Mouse (Mus musculus) cerebellum, adult 2 months (tissue): ENCODE results near the gene Trim65. TPM values are rescaled to one million over a fixed set of nuclear protein-coding genes. Genes with fewer than 3 reads are reported as not detected.
A peak's percentile ranks its signal among the peaks of the same experiment; 100 is the strongest.

Source experiments
- DNase-seq, 2 experiments: peaks; one replicate each; pipeline ENCODE4 v3.0.0; 2021
- H3K27ac ChIP-seq: fragments of 200-500 bp; 2 replicates; pipeline ENCODE4 v1.5.1; 2012; ENCODE audit warnings: low read length, control low read depth, inconsistent platforms; ENCODE audit not compliant: insufficient read depth
- H3K27me3 ChIP-seq: fragments of 200-500 bp; 2 replicates; pipeline ENCODE4 v1.6.1; 2012; ENCODE audit warnings: inconsistent platforms, mild to moderate bottlenecking, low read length, moderate library complexity; ENCODE audit not compliant: control insufficient read depth, insufficient read depth
- H3K4me1 ChIP-seq: fragments of 200-500 bp; 2 replicates; pipeline ENCODE4 v1.6.1; 2011; ENCODE audit warnings: low read length; ENCODE audit not compliant: control insufficient read depth, insufficient read depth
- H3K4me3 ChIP-seq: fragments of 200-500 bp; replicated peaks from 2 replicates; pipeline ENCODE3; 2011; ENCODE audit warnings: mild to moderate bottlenecking, low read depth, low read length, control low read depth; ENCODE audit not compliant: insufficient read depth
- CTCF ChIP-seq: fragments of 200-500 bp; IDR thresholded peaks from 2 replicates; pipeline ENCODE4 v1.5.1; 2011; ENCODE audit warnings: low read depth, mild to moderate bottlenecking, control low read depth, low read length, moderate library complexity, borderline replicate concordance; ENCODE audit not compliant: insufficient read depth
- POLR2A ChIP-seq: fragments of 200-500 bp; IDR thresholded peaks from 2 replicates; pipeline ENCODE4 v1.6.1; 2011; ENCODE audit warnings: low read length, control low read depth, borderline replicate concordance; ENCODE audit not compliant: insufficient read depth
- WGBS: fragments of 180-500 bp; shearing (Covaris S2); methylation state at CpG from one replicate; pipeline ENCODE4 v1.1.7; 2018; 5-methylcytosine and 5-hydroxymethylcytosine counted together
- polyA plus RNA-seq: library from polyadenylated mRNA; depleted of rRNA; stranded (reverse); fragments of >200 nt; gene quantifications from 2 replicates; pipeline ENCODE4 v1.2.3, GENCODE M21; 2012

Trim65 gene
- polyA plus RNA-seq, 1 experiment: 7.9 TPM

- Histone ChIP-seq H3K4me3 (peak within 1 kb of the TSS; percentile 76), H3K27ac (peak within 1 kb of the TSS; percentile 28; the same call in 1 of the 2 replicates), H3K27me3 (no peaks in the 10 kb centered on the region), H3K4me1 (peaks cover 3% of the 10 kb centered on the region)
- TF ChIP-seq CTCF (no peak), POLR2A (peak; percentile 89)
- under 1% methylated on average over 40 of the region's 40 CpGs for WGBS
- DNase-seq: peak; percentile 96 to 98
Observed at GRCm38 (mm10) chr11:116167884-116168439, 37.0 kb upstream of the Trim65 start, which contains the start of gene Fbf1. TSS of gene Fbf1 (minus strand) at chr11:116168166.

GRCm38 (mm10) chr11:116167232-116167631 is 36.3 kb upstream of the Trim65 start:
- WGBS: 7% methylated on average over 6 of the region's 6 CpGs
- Histone ChIP-seq H3K27me3 (no peaks in the 10 kb centered on the region), H3K4me3 (peak overlapping the region; percentile 76), H3K27ac (peak overlapping the region; percentile 28; the same call in 1 of the 2 replicates), H3K4me1 (peaks cover 5% of the 10 kb centered on the region)
- TF ChIP-seq POLR2A: no peak
- TF ChIP-seq CTCF: no peak
- no peak for DNase-seq

- no peak for TF ChIP-seq CTCF
- TF ChIP-seq POLR2A: no peak
- no peak overlapping the region for H3K27ac ChIP-seq
- H3K4me1 ChIP-seq: peaks cover 6% of the 10 kb centered on the region
- H3K4me3 ChIP-seq: no peak overlapping the region
- 10% methylated on average over 9 of the region's 9 CpGs for WGBS
- H3K27me3 ChIP-seq: no peaks in the 10 kb centered on the region
- DNase-seq: no peak
Observed at GRCm38 (mm10) chr11:116163002-116163401, 32.1 kb upstream of the Trim65 start.

GRCm38 (mm10) chr11:116162146-116162545 is 31.2 kb upstream of the Trim65 start:
- Histone ChIP-seq H3K27me3 (no peaks in the 10 kb centered on the region), H3K27ac (no peak overlapping the region), H3K4me1 (peaks cover 6% of the 10 kb centered on the region), H3K4me3 (no peak overlapping the region)
- DNase-seq: no peak
- TF ChIP-seq CTCF (no peak), POLR2A (no peak)
- WGBS: 46% methylated on average over 10 of the region's 10 CpGs

- 78% methylated on average over 12 of the region's 12 CpGs for WGBS
- Histone ChIP-seq H3K4me3 (no peak overlapping the region), H3K27me3 (no peaks in the 10 kb centered on the region), H3K4me1 (peaks cover 3% of the 10 kb centered on the region), H3K27ac (no peak overlapping the region)
- no peak for DNase-seq
- TF ChIP-seq CTCF (no peak), POLR2A (no peak)
Observed at GRCm38 (mm10) chr11:116161312-116161711, 30.4 kb upstream of the Trim65 start.

GRCm38 (mm10) chr11:116150960-116151359 is 20.0 kb upstream of the Trim65 start:
- Histone ChIP-seq H3K4me1 (peaks cover 37% of the 10 kb centered on the region), H3K4me3 (no peak overlapping the region), H3K27ac (no peak overlapping the region), H3K27me3 (no peaks in the 10 kb centered on the region)
- no peak for TF ChIP-seq POLR2A
- no peak for TF ChIP-seq CTCF
- 97% methylated on average over 2 of the region's 2 CpGs for WGBS
- no peak for DNase-seq

GRCm38 (mm10) chr11:116149341-116149740 is 18.4 kb upstream of the Trim65 start:
- peak overlapping the region; percentile 68 for H3K27ac ChIP-seq
- peaks cover 46% of the 10 kb centered on the region for H3K4me1 ChIP-seq
- WGBS: 44% methylated on average over 6 of the region's 6 CpGs
- peak overlapping the region; percentile 39 for H3K4me3 ChIP-seq
- peak; percentile 69 for DNase-seq
- no peak for TF ChIP-seq POLR2A
- TF ChIP-seq CTCF: no peak
- H3K27me3 ChIP-seq: no peaks in the 10 kb centered on the region

GRCm38 (mm10) chr11:116148761-116149221 is 17.9 kb upstream of the Trim65 start:
- 17% methylated on average over 20 of the region's 20 CpGs for whole genome bisulfite sequencing
- Histone ChIP-seq H3K27ac (peak overlapping the region; percentile 68), H3K4me3 (peak overlapping the region; percentile 39), H3K27me3 (no peaks in the 10 kb centered on the region), H3K4me1 (peaks cover 46% of the 10 kb centered on the region)
- DNase-seq: peak; percentile 82 to 83
- peak; percentile 38; the same call in 1 of the 2 replicates for TF ChIP-seq POLR2A
- no peak for TF ChIP-seq CTCF
